Mouse (Mus musculus) C2C12 (cell line): ENCODE results near the gene Rps26. TPM values are rescaled to one million over a fixed set of nuclear protein-coding genes. Genes with fewer than 3 reads are reported as not detected.
"Not testable (repeated sequence)": the region's sequence is repeated elsewhere in the genome, so short reads cannot be mapped to it uniquely, and the experiment has no call there.

Experiments
- H3K27me3 ChIP-seq: one replicate; pipeline ENCODE4 v1.6.1; 2011; ENCODE audit not compliant: control insufficient read depth, insufficient read depth, insufficient read length
- H3K36me3 ChIP-seq: one replicate; pipeline ENCODE4 v1.6.1; 2011; ENCODE audit not compliant: control insufficient read depth, insufficient read depth
- H3K4me3 ChIP-seq: one replicate; pipeline ENCODE4 v1.5.1; 2011; ENCODE audit warnings: mild to moderate bottlenecking, control low read depth; ENCODE audit not compliant: poor library complexity, insufficient read depth, severe bottlenecking
- H3K79me2 ChIP-seq: one replicate; pipeline ENCODE4 v1.6.1; 2011; ENCODE audit not compliant: control insufficient read depth, insufficient read depth
- H3K79me3 ChIP-seq: one replicate; pipeline ENCODE4 v1.6.1; 2011; ENCODE audit warnings: low read depth, control low read depth
- H3ac ChIP-seq: one replicate; pipeline ENCODE3; 2011; ENCODE audit warnings: low read depth; ENCODE audit not compliant: control insufficient read depth, insufficient read length
- CEBPB ChIP-seq: IDR thresholded peaks from one replicate; pipeline ENCODE4 v1.6.1; 2011; ENCODE audit warnings: low read depth, mild to moderate bottlenecking, control low read depth, moderate library complexity
- CTCF ChIP-seq: IDR thresholded peaks from one replicate; pipeline ENCODE4 v1.5.1; 2011; ENCODE audit not compliant: control insufficient read depth, insufficient read depth, insufficient read length
- FOSL1 ChIP-seq: IDR thresholded peaks from one replicate; pipeline ENCODE4 v1.8.0; 2011; ENCODE audit warnings: mild to moderate bottlenecking, low read length; ENCODE audit not compliant: poor library complexity, insufficient read depth, severe bottlenecking
- MAX ChIP-seq: IDR thresholded peaks from one replicate; pipeline ENCODE4 v1.6.1; 2011; ENCODE audit warnings: mild to moderate bottlenecking, control low read depth
- MYOD1 ChIP-seq: IDR thresholded peaks from one replicate; pipeline ENCODE4 v1.6.1; 2011; ENCODE audit warnings: low read depth; ENCODE audit not compliant: control insufficient read depth, insufficient read length
- MYOG ChIP-seq: IDR thresholded peaks from one replicate; pipeline ENCODE4 v1.6.1; 2011; ENCODE audit not compliant: control insufficient read depth, insufficient read length; ENCODE audit errors: extremely low read depth
- USF1 ChIP-seq: IDR thresholded peaks from one replicate; pipeline ENCODE4 v1.6.1; 2011; ENCODE audit warnings: low read depth, mild to moderate bottlenecking, control low read depth, moderate library complexity
- polyA plus RNA-seq: library from polyadenylated mRNA; unstranded; fragments of >200 nt; fragmentation: generic; extraction: Trizol; gene quantifications from one replicate; pipeline ENCODE4 v1.2.1, GENCODE M21; 2012; ENCODE audit warnings: missing spikeins

Gene Rps26
- polyA plus RNA-seq, 1 experiment, result 2,179 TPM

DNA sequence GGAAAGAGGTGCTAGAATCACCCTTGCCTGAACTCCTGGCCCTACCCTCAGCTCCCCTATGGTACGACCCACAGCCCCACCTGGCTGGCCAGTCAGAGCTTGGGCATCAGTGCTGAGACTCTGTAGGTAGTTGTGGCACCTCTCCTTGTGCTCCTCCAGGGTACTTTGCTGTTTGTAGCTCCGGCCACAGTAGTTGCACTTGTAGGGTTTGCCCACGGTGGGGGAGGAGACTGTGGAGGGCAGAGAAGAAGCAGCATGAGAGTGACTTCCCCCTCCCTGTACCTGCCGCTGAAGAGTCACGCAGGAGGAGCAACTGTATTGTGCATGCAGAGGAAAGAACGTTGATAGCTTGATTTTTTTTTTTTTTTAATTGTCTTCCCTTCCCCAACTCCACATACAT lies 10.0 kb upstream of the Rps26 start:
- Histone ChIP-seq H3K4me3 (no peak overlapping the region), H3K79me3 (no peaks in the 10 kb centered on the region), H3K36me3 (no peaks in the 10 kb centered on the region), H3ac (no peak overlapping the region), H3K27me3 (peaks cover 18% of the 10 kb centered on the region), H3K79me2 (no peaks in the 10 kb centered on the region)
- TF ChIP-seq USF1 (no peak), MYOD1 (no peak), CTCF (no peak), MYOG (no peak), CEBPB (no peak)

DNA sequence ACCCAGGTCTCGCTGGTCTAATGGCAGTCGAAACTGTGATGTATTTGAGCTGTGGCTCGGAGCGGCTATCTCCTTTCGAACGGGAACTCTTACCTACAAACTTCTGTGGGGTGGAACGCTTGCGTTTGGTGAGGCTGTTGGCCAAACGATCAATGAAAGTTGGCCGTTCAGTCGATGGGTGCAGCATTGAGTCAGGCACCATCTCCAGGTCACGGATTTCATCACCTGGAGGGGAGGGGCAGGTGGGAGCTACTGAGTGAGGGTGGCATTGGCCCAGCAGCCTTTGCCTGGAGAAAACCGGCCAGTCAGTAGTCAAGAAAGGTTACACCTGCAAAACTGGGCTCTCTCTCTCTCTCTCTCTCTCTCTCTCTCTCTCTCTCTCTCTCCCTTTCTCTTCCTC lies 9.2 kb upstream of the Rps26 start:
- H3K27me3 ChIP-seq, result peaks cover 19% of the 10 kb centered on the region
- no peaks in the 10 kb centered on the region for H3K79me3 ChIP-seq
- no peak overlapping the region for H3K4me3 ChIP-seq
- no peak for TF ChIP-seq CTCF
- TF ChIP-seq CEBPB, result no peak
- TF ChIP-seq MAX, result no peak
- no peak for TF ChIP-seq USF1
- TF ChIP-seq MYOG, result no peak
- TF ChIP-seq FOSL1, result no peak
- no peak for TF ChIP-seq MYOD1
- H3K79me2 ChIP-seq, result no peaks in the 10 kb centered on the region
- H3ac ChIP-seq, result no peak overlapping the region
- H3K36me3 ChIP-seq, result no peaks in the 10 kb centered on the region

DNA sequence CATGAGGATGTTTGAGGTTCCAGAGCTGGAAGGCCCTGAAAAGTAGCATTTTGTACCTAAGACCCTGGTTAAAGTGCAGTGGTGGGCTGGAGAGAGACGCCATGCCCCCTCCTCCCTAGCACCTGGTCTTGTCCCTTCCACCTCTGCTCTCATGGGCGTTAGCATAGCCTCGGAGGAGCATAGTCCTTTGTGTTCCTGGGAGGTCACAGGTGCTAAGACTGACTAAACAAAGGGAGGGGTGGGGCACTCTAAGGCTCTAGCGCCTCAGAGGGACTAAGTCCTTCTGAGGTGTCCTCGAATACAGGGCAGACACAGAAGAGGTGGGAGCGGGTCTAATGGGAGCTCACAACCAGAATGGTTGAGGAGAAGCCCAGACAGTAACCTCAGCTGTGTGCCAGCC lies 5.0 kb upstream of the Rps26 start:
- H3K36me3 ChIP-seq, result no peaks in the 10 kb centered on the region
- TF ChIP-seq MYOD1 (no peak), MAX (no peak), CEBPB (no peak), FOSL1 (no peak), USF1 (no peak), CTCF (no peak)
- H3K79me3 ChIP-seq, result no peaks in the 10 kb centered on the region
- H3K27me3 ChIP-seq, result peaks cover 23% of the 10 kb centered on the region
- H3ac ChIP-seq, result no peak overlapping the region
- no peak overlapping the region for H3K4me3 ChIP-seq
- H3K79me2 ChIP-seq, result no peaks in the 10 kb centered on the region

- not testable (repeated sequence) for H3K36me3 ChIP-seq, H3K4me3 ChIP-seq, H3ac ChIP-seq, H3K79me3 ChIP-seq
- H3K79me2 ChIP-seq, result peaks cover 11% of the 10 kb centered on the region
- peaks cover 19% of the 10 kb centered on the region for H3K27me3 ChIP-seq
These were observed 3.8 kb upstream of the Rps26 start for GRCm38 (mm10) chr10:128630306-128630705.

DNA sequence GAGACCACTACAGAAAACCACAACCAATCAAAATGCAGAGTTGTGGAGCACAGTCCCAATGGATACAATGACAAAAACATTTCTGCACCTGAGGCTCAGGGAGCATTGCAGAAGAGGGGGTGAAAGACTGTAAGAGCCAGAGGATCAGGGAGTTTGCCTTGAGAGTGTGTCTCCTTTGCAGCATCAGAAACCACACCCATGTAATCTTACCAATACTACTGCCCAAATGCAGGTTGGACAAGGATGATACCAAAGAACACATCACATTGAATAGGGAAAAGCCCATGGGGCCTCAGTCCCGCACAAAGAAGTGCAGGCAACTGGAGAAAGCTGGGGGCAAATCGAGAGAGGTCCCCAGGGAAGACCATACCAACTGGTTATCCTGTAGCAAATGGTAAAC lies 3.2 kb upstream of the Rps26 start:
- Histone ChIP-seq H3K27me3 (peaks cover 19% of the 10 kb centered on the region), H3K4me3 (no peak overlapping the region), H3K79me2 (peaks cover 16% of the 10 kb centered on the region), H3K79me3 (peaks cover 12% of the 10 kb centered on the region), H3ac (no peak overlapping the region), H3K36me3 (peaks cover 12% of the 10 kb centered on the region)
- TF ChIP-seq MAX (no peak), CEBPB (no peak), USF1 (no peak), CTCF (no peak), FOSL1 (no peak), MYOD1 (no peak), MYOG (no peak)

GRCm38 (mm10) chr10:128627398-128628317 lies 1.1 kb upstream of the Rps26 start:
- Histone ChIP-seq H3K36me3 (peaks cover 24% of the 10 kb centered on the region), H3K79me3 (peaks cover 16% of the 10 kb centered on the region), H3K27me3 (peaks cover 9% of the 10 kb centered on the region), H3K4me3 (no peak overlapping the region), H3ac (no peak overlapping the region), H3K79me2 (peaks cover 23% of the 10 kb centered on the region)
- TF ChIP-seq MYOG (no peak), MYOD1 (no peak), USF1 (no peak), MAX (no peak), FOSL1 (no peak), CEBPB (no peak), CTCF (no peak)
